Mouse (Mus musculus) hindbrain, postnatal 0 days (tissue): ENCODE measurements around the gene Gm14685. TPM values are rescaled to one million over a fixed set of nuclear protein-coding genes. Genes with fewer than 3 reads are reported as not detected.

ENCODE experiments used
- polyA plus RNA-seq: library from polyadenylated mRNA; unstranded; fragments of >200 nt; fragmentation: Nextera tagmentation; extraction: Ambion mirVana; gene quantifications from 2 replicates; pipeline ENCODE4 v1.2.1, GENCODE M21; 2015
- total RNA-seq: library from RNA; depleted of rRNA; stranded (reverse); fragments of >200 nt; gene quantifications from 2 replicates; pipeline ENCODE4 v1.2.3, GENCODE M21; 2014; rRNA removed

Gene Gm14685
- total and polyA plus RNA-seq, 2 experiments from 2014 or later, result 1.0 to 2.1 TPM

Other genes starting within 250 kb of the Gm14685 start
- 20.0 and 20.7 TPM in 2 replicates for gene Cetn2, start 198.6 kb upstream of the Gm14685 start, total RNA-seq
- gene Cetn2, start 198.6 kb upstream of the Gm14685 start, polyA plus RNA-seq, result 67.1 and 79.9 TPM in 2 replicates
- 35.6 and 41.1 TPM in 2 replicates for gene Nsdhl, start 198.5 kb upstream of the Gm14685 start, total RNA-seq
- gene Nsdhl, start 198.5 kb upstream of the Gm14685 start, polyA plus RNA-seq, result 38.0 and 40.8 TPM in 2 replicates
- gene Zfp185, start 129.7 kb upstream of the Gm14685 start, total RNA-seq, result 0.65 and 1.4 TPM in 2 replicates
- 1.1 and 1.2 TPM in 2 replicates for gene Zfp185, start 129.7 kb upstream of the Gm14685 start, polyA plus RNA-seq
- gene Pnma5, start 79.9 kb upstream of the Gm14685 start, total RNA-seq, result not detected in 2 replicates
- 0.23 and 0.33 TPM in 2 replicates for gene Pnma5, start 79.9 kb upstream of the Gm14685 start, polyA plus RNA-seq
- gene Pnma3, start 52.3 kb upstream of the Gm14685 start, total RNA-seq, result 10.6 and 15.0 TPM in 2 replicates
- 5.5 and 5.7 TPM in 2 replicates for gene Pnma3, start 52.3 kb upstream of the Gm14685 start, polyA plus RNA-seq
- gene Xlr4a, start 34.6 kb upstream of the Gm14685 start, total RNA-seq, result not detected in 2 replicates
- 0.35 TPM in 1 of 2 replicates, not detected in the other for gene Xlr4a, start 34.6 kb upstream of the Gm14685 start, polyA plus RNA-seq
- gene Xlr3a, start 20.0 kb upstream of the Gm14685 start, total RNA-seq, result 1.2 and 2.6 TPM in 2 replicates
- gene Xlr3a, start 20.0 kb upstream of the Gm14685 start, polyA plus RNA-seq, result 2.1 and 4.0 TPM in 2 replicates
- not detected in 2 replicates for gene Xlr5b, start 31.7 kb downstream of the Gm14685 start, total RNA-seq
- not detected in 2 replicates for gene Xlr5b, start 31.7 kb downstream of the Gm14685 start, polyA plus RNA-seq
- gene DXBay18, start 32.4 kb downstream of the Gm14685 start, total RNA-seq, result 0.05 and 2.1 TPM in 2 replicates
- 0.18 TPM in 1 of 2 replicates, not detected in the other for gene DXBay18, start 32.4 kb downstream of the Gm14685 start, polyA plus RNA-seq
- not detected in 2 replicates for gene Spin2d, start 59.9 kb downstream of the Gm14685 start, total RNA-seq
- not detected in 2 replicates for gene Spin2d, start 59.9 kb downstream of the Gm14685 start, polyA plus RNA-seq
- gene Xlr3b, start 75.2 kb downstream of the Gm14685 start, total RNA-seq, result 4.9 and 5.8 TPM in 2 replicates
- 7.4 and 15.5 TPM in 2 replicates for gene Xlr3b, start 75.2 kb downstream of the Gm14685 start, polyA plus RNA-seq
- not detected in 2 replicates for gene Xlr4b, start 97.3 kb downstream of the Gm14685 start, total RNA-seq
- 0.26 and 0.63 TPM in 2 replicates for gene Xlr4b, start 97.3 kb downstream of the Gm14685 start, polyA plus RNA-seq
- gene F8a, start 111.2 kb downstream of the Gm14685 start, total RNA-seq, result 36.4 and 40.1 TPM in 2 replicates
- gene F8a, start 111.2 kb downstream of the Gm14685 start, polyA plus RNA-seq, result 32.9 and 33.7 TPM in 2 replicates
- gene Xlr4c, start 126.1 kb downstream of the Gm14685 start, total RNA-seq, result not detected in 2 replicates
- 0.31 and 0.53 TPM in 2 replicates for gene Xlr4c, start 126.1 kb downstream of the Gm14685 start, polyA plus RNA-seq
- gene Xlr3c, start 148.3 kb downstream of the Gm14685 start, total RNA-seq, result not detected in 2 replicates
- 0.15 and 0.59 TPM in 2 replicates for gene Xlr3c, start 148.3 kb downstream of the Gm14685 start, polyA plus RNA-seq
- not detected in 2 replicates for gene Xlr5a, start 175.9 kb downstream of the Gm14685 start, total RNA-seq
- not detected in 2 replicates for gene Xlr5a, start 175.9 kb downstream of the Gm14685 start, polyA plus RNA-seq
- not detected in 2 replicates for gene Xlr5c, start 175.9 kb downstream of the Gm14685 start, total RNA-seq
- gene Xlr5c, start 175.9 kb downstream of the Gm14685 start, polyA plus RNA-seq, result not detected in 2 replicates
- not detected in 2 replicates for gene Gm45015, start 219.8 kb downstream of the Gm14685 start, total RNA-seq
- not detected in 2 replicates for gene Gm45015, start 219.8 kb downstream of the Gm14685 start, polyA plus RNA-seq
- gene Zfp275, start 225.6 kb downstream of the Gm14685 start, total RNA-seq, result 35.8 and 40.2 TPM in 2 replicates
- 5.3 and 5.5 TPM in 2 replicates for gene Zfp275, start 225.6 kb downstream of the Gm14685 start, polyA plus RNA-seq